Mouse (Mus musculus) CD4-positive, CD25-positive, alpha-beta regulatory T cell, adult 2 months (primary cell): ENCODE measurements around the gene Sub1.
A peak's percentile ranks its signal among the peaks of the same experiment; 100 is the strongest.

Experiments
- DNase-seq: peaks from one replicate; pipeline ENCODE4 v3.0.0-alpha.2; 2012; ENCODE audit warnings: low read depth, low spot score

Sub1 gene

GRCm38 (mm10) chr15:11968851-11969250 is 27.9 kb downstream of the Sub1 start:
- no peak for DNase-seq

- peak; percentile 74 for DNase-seq
These were observed 30.4 kb downstream of the Sub1 start for GRCm38 (mm10) chr15:11966367-11966766.

GRCm38 (mm10) chr15:11965201-11965845 is 31.5 kb downstream of the Sub1 start:
- DNase-seq = no peak

- no peak for DNase-seq
These were observed 32.8 kb downstream of the Sub1 start for GRCm38 (mm10) chr15:11963791-11964525.

GRCm38 (mm10) chr15:11959716-11960115 is 37.1 kb downstream of the Sub1 start:
- DNase-seq = no peak

- no peak for DNase-seq
These were observed 40.7 kb downstream of the Sub1 start for GRCm38 (mm10) chr15:11956129-11956528.

- DNase-seq = no peak
These were observed 42.6 kb downstream of the Sub1 start for GRCm38 (mm10) chr15:11954190-11954589.

- peak; percentile 26 for DNase-seq
These were observed 44.6 kb downstream of the Sub1 start for GRCm38 (mm10) chr15:11952159-11952558.

- no peak for DNase-seq
These were observed 45.6 kb downstream of the Sub1 start for GRCm38 (mm10) chr15:11951181-11951580.

GRCm38 (mm10) chr15:11950144-11950543 is 46.6 kb downstream of the Sub1 start:
- no peak for DNase-seq

- DNase-seq = no peak
These were observed 47.3 kb downstream of the Sub1 start for GRCm38 (mm10) chr15:11949490-11949889.

- DNase-seq = no peak
These were observed 55.9 kb downstream of the Sub1 start for GRCm38 (mm10) chr15:11940855-11941254.
